Comparison of ENCODE assay signal across 24 mouse cellular contexts in the genomic region with DNA sequence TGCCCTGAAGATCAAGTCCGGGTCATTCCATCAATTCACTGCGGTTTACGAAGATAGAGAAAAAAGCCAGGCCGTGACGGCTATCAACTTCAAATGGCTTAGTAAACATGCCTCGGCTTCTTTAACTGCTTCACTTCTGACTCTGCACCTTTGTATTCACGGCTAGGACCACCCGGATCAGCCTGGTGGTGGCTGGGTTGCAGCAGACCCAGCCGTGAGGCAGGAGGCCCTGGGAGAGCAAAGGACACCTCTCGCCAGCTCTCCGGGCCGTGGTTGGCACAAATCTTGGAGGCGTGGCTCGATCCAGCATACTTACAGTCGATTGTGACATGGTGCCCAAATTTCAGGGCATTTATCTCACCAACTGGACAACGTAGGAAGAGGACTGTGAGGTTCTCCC.
A peak's percentile ranks its signal among the peaks of the same experiment; 100 is the strongest.
DNase-seq lines count a peak whose midpoint lies in the region; ATAC-seq lines count a peak whose summit lies in the region.
"Had no signal": no experiment of that assay in that cellular context is flagged by ENCODE, and none has a peak within 500 bp of the region (broad histone marks: within the 10 kb centered on the region; RNA-seq: fewer than 3 reads in every experiment).

No protein-coding gene starts in this region.

- no peak for DNase-seq in forebrain, embryonic 14.5 days (ENCODE audit: low spot score)
- no peak for DNase-seq in hindbrain, embryonic 10.5 days (ENCODE audit: low spot score)
- no peak for DNase-seq in neural tube, embryonic 10.5 days (ENCODE audit: extremely low spot score, low spot score)
- no peak for DNase-seq in yolk sac, embryonic 10.5 days (ENCODE audit: low spot score)
- DNase-seq: adrenal gland, postnatal 10 days; B cell, adult 2 months; cerebellum, adult 11 months; cerebellum, adult 8-10 months; embryo, embryonic 11 days; gastrocnemius, postnatal 14 days; heart, postnatal 10 days; heart, postnatal 4 days had no signal

- 0 out of 2 replicates have a peak, but pooled peaks cover 6% of the 10 kb centered on the region for H3K27me3 ChIP-seq in forebrain, embryonic 12.5 days
- H3K27me3 ChIP-seq in forebrain, embryonic 14.5 days (replicated peaks; ENCODE audit: control insufficient read depth, insufficient read depth, low read length) = no peaks in the 10 kb centered on the region
- peaks cover 13% of the 10 kb centered on the region; the same call in 1 of the 2 replicates for H3K27me3 ChIP-seq in hindbrain, embryonic 13.5 days
- H3K27me3 ChIP-seq in hindbrain, embryonic 10.5 days (ENCODE audit: insufficient read depth, poor library complexity, severe bottlenecking) = 0 out of 2 replicates have a peak, but pooled peaks cover 9% of the 10 kb centered on the region
- peaks cover 10% of the 10 kb centered on the region; the same call in 1 of the 2 replicates for H3K27me3 ChIP-seq in neural tube, embryonic 13.5 days
- peaks cover 4% of the 10 kb centered on the region; the same call in 1 of the 2 replicates for H3K27me3 ChIP-seq in neural tube, embryonic 15.5 days (replicated peaks)
- H3K27me3 ChIP-seq: embryonic facial prominence, embryonic 15.5 days had no signal

- H3K4me1 ChIP-seq in forebrain, embryonic 12.5 days = 0 out of 2 replicates have a peak, but pooled peaks cover 8% of the 10 kb centered on the region
- H3K4me1 ChIP-seq in forebrain, embryonic 14.5 days (ENCODE audit: control insufficient read depth, insufficient read depth, low read length) = no peaks in the 10 kb centered on the region
- H3K4me1 ChIP-seq in hindbrain, embryonic 13.5 days (replicated peaks) = peaks cover 22% of the 10 kb centered on the region
- no peaks in the 10 kb centered on the region for H3K4me1 ChIP-seq in hindbrain, embryonic 10.5 days (replicated peaks)
- H3K4me1 ChIP-seq in neural tube, embryonic 13.5 days (replicated peaks) = peaks cover 21% of the 10 kb centered on the region
- H3K4me1 ChIP-seq in neural tube, embryonic 15.5 days = peaks cover 17% of the 10 kb centered on the region
- H3K4me1 ChIP-seq: embryonic facial prominence, embryonic 15.5 days; heart, embryonic 10.5 days had no signal

- no peaks in the 10 kb centered on the region for H3K36me3 ChIP-seq in forebrain, embryonic 12.5 days (replicated peaks)
- H3K36me3 ChIP-seq in forebrain, embryonic 14.5 days (ENCODE audit: control insufficient read depth, insufficient read depth, low read length) = no peaks in the 10 kb centered on the region
- H3K36me3 ChIP-seq in hindbrain, embryonic 13.5 days = no peaks in the 10 kb centered on the region
- no peaks in the 10 kb centered on the region for H3K36me3 ChIP-seq in hindbrain, embryonic 10.5 days
- H3K36me3 ChIP-seq in neural tube, embryonic 13.5 days = no peaks in the 10 kb centered on the region
- no peaks in the 10 kb centered on the region for H3K36me3 ChIP-seq in neural tube, embryonic 15.5 days
- H3K36me3 ChIP-seq: embryonic facial prominence, embryonic 15.5 days; forebrain, embryonic 10.5 days; G1E; heart, embryonic 10.5 days had no signal

- H3K9ac ChIP-seq in forebrain, embryonic 12.5 days = no peak overlapping the region
- H3K9ac ChIP-seq in forebrain, embryonic 14.5 days (ENCODE audit: low read length) = no peak overlapping the region
- H3K9ac ChIP-seq in hindbrain, embryonic 13.5 days = no peak overlapping the region
- no peak overlapping the region for H3K9ac ChIP-seq in neural tube, embryonic 13.5 days
- H3K9ac ChIP-seq in neural tube, embryonic 15.5 days (replicated peaks) = no peak overlapping the region
- H3K9ac ChIP-seq: embryonic facial prominence, embryonic 15.5 days had no signal

- 0 out of 2 replicates have a peak overlapping the region, but pooled peaks have one; percentile 19 for H3K27ac ChIP-seq in forebrain, embryonic 12.5 days
- H3K27ac ChIP-seq in forebrain, embryonic 14.5 days (ENCODE audit: low read depth, low read length) = no peak overlapping the region
- peak overlapping the region; percentile 74 for H3K27ac ChIP-seq in hindbrain, embryonic 13.5 days
- no peak overlapping the region for H3K27ac ChIP-seq in hindbrain, embryonic 10.5 days
- peak overlapping the region; percentile 46 for H3K27ac ChIP-seq in neural tube, embryonic 13.5 days (replicated peaks)
- H3K27ac ChIP-seq in neural tube, embryonic 15.5 days (replicated peaks) = peak overlapping the region; percentile 48; the same call in 1 of the 2 replicates
- H3K27ac ChIP-seq: embryonic facial prominence, embryonic 15.5 days; forebrain, embryonic 10.5 days; heart, embryonic 10.5 days had no signal

- 76% methylated on average over 16 of the region's 16 CpGs for WGBS in forebrain, embryonic 12.5 days
- 79% methylated on average over 16 of the region's 16 CpGs for WGBS in forebrain, embryonic 14.5 days
- 72% methylated on average over 16 of the region's 16 CpGs for whole genome bisulfite sequencing in hindbrain, embryonic 13.5 days
- WGBS in hindbrain, embryonic 10.5 days = 85% methylated on average over 16 of the region's 16 CpGs
- 61% methylated on average over 16 of the region's 16 CpGs for WGBS in neural tube, embryonic 13.5 days
- 59% methylated on average over 16 of the region's 16 CpGs for WGBS in neural tube, embryonic 15.5 days

- no peaks in the 10 kb centered on the region for H3K9me3 ChIP-seq in forebrain, embryonic 12.5 days
- H3K9me3 ChIP-seq in forebrain, embryonic 14.5 days (replicated peaks; ENCODE audit: control insufficient read depth, low read length) = no peaks in the 10 kb centered on the region
- H3K9me3 ChIP-seq in hindbrain, embryonic 13.5 days = no peaks in the 10 kb centered on the region
- H3K9me3 ChIP-seq in hindbrain, embryonic 10.5 days = no peaks in the 10 kb centered on the region
- H3K9me3 ChIP-seq in neural tube, embryonic 13.5 days = no peaks in the 10 kb centered on the region
- no peaks in the 10 kb centered on the region for H3K9me3 ChIP-seq in neural tube, embryonic 15.5 days (replicated peaks)
- H3K9me3 ChIP-seq: embryonic facial prominence, embryonic 15.5 days; forebrain, embryonic 10.5 days; heart, embryonic 10.5 days had no signal

- H3K4me2 ChIP-seq in forebrain, embryonic 12.5 days = no peak overlapping the region
- no peak overlapping the region for H3K4me2 ChIP-seq in forebrain, embryonic 14.5 days (ENCODE audit: low read length)
- no peak overlapping the region for H3K4me2 ChIP-seq in hindbrain, embryonic 13.5 days
- H3K4me2 ChIP-seq in neural tube, embryonic 13.5 days = no peak overlapping the region
- H3K4me2 ChIP-seq in neural tube, embryonic 15.5 days = no peak overlapping the region
- H3K4me2 ChIP-seq: embryonic facial prominence, embryonic 15.5 days had no signal

- peak; percentile 53; the same call in 1 of the 2 replicates for ATAC-seq in forebrain, embryonic 12.5 days (ENCODE audit: low FRiP score)
- ATAC-seq in forebrain, embryonic 14.5 days = no peak
- ATAC-seq in hindbrain, embryonic 13.5 days (ENCODE audit: low FRiP score) = no peak
- ATAC-seq in neural tube, embryonic 13.5 days (ENCODE audit: low read depth) = peak; percentile 47
- no peak for ATAC-seq in neural tube, embryonic 15.5 days (ENCODE audit: low FRiP score)
- ATAC-seq: CD4-positive, CD25-positive, alpha-beta regulatory T cell, adult 4 months; forebrain, embryonic 16.5 days; inflammation-experienced regulatory T-cells, adult 6 months had no signal

- H3K4me3 ChIP-seq in forebrain, embryonic 12.5 days (replicated peaks) = no peak overlapping the region
- H3K4me3 ChIP-seq in forebrain, embryonic 14.5 days (ENCODE audit: low read depth, low read length) = no peak overlapping the region
- H3K4me3 ChIP-seq in hindbrain, embryonic 13.5 days = no peak overlapping the region
- H3K4me3 ChIP-seq in hindbrain, embryonic 10.5 days = no peak overlapping the region
- H3K4me3 ChIP-seq in neural tube, embryonic 13.5 days = no peak overlapping the region
- H3K4me3 ChIP-seq in neural tube, embryonic 15.5 days (replicated peaks) = no peak overlapping the region
- H3K4me3 ChIP-seq: embryonic facial prominence, embryonic 15.5 days; erythroblast, embryonic 14.5 days; forebrain, embryonic 10.5 days; heart, embryonic 10.5 days had no signal

Comparison
In these comparisons a context has a peak if more than half of its experiments do, and no peak if none do; other contexts are left out.
1. ATAC-seq: peak in forebrain, embryonic 12.5 days (single experiment) and neural tube, embryonic 13.5 days (single experiment); none in forebrain, embryonic 14.5 days (single experiment), hindbrain, embryonic 13.5 days (single experiment) and neural tube, embryonic 15.5 days (single experiment).
2. H3K27ac ChIP-seq: peak in forebrain, embryonic 12.5 days (single experiment), hindbrain, embryonic 13.5 days (single experiment), neural tube, embryonic 13.5 days (single experiment) and neural tube, embryonic 15.5 days (single experiment); none in forebrain, embryonic 14.5 days (single experiment) and hindbrain, embryonic 10.5 days (single experiment).